Mouse (Mus musculus) midbrain, embryonic 11.5 days (tissue): ENCODE measurements at regions not wholly inside any gene's neighbourhood (a gene's known extent, or its start where the extent isn't known, plus 50 kb on each side); places are given as distances from the start of the nearest gene placed in this dataset.

ENCODE experiments used
- ATAC-seq: fragments of 200-750 bp; cut with Nextera tagmentation; 2 replicates; pipeline ENCODE4 v1.8.0; 2017; ENCODE audit warnings: moderate TSS enrichment, moderate library complexity; ENCODE audit not compliant: low FRiP score
- DNase-seq: peaks from one replicate; pipeline ENCODE4 v3.0.0; 2015; ENCODE audit warnings: low spot score; ENCODE audit errors: missing footprints
- H3K27ac ChIP-seq: fragments of 300-500 bp; sonication (generic); 2 replicates; pipeline ENCODE4 v1.5.1; 2014; ENCODE audit warnings: low read depth, low read length
- H3K27me3 ChIP-seq: fragments of 300-500 bp; sonication (generic); 2 replicates; pipeline ENCODE4 v1.6.1; 2014; ENCODE audit warnings: mild to moderate bottlenecking, low read length, moderate library complexity, mixed read lengths; ENCODE audit not compliant: control insufficient read depth, insufficient read depth
- H3K36me3 ChIP-seq: fragments of 300-500 bp; sonication (generic); 2 replicates; pipeline ENCODE4 v1.6.1; 2014; ENCODE audit warnings: mild to moderate bottlenecking, low read length, moderate library complexity, mixed read lengths; ENCODE audit not compliant: control insufficient read depth, insufficient read depth
- H3K4me1 ChIP-seq: fragments of 300-500 bp; sonication (generic); 2 replicates; pipeline ENCODE4 v1.6.1; 2014; ENCODE audit warnings: low read length; ENCODE audit not compliant: control insufficient read depth, insufficient read depth
- H3K4me2 ChIP-seq: fragments of 300-500 bp; sonication (generic); 2 replicates; pipeline ENCODE4 v1.6.1; 2014; ENCODE audit warnings: mild to moderate bottlenecking, moderate library complexity
- H3K4me3 ChIP-seq: fragments of 300-500 bp; sonication (generic); 2 replicates; pipeline ENCODE4 v1.5.1; 2014; ENCODE audit warnings: low read depth, low read length
- H3K9ac ChIP-seq: fragments of 300-500 bp; sonication (generic); 2 replicates; pipeline ENCODE4 v1.6.1; 2014; ENCODE audit warnings: low read length
- H3K9me3 ChIP-seq: fragments of 300-500 bp; sonication (generic); 2 replicates; pipeline ENCODE4 v1.6.1; 2016; ENCODE audit warnings: low read length; ENCODE audit not compliant: control insufficient read depth
- WGBS: fragments of 180-500 bp; shearing (Covaris S2); extraction: QIAGEN DNeasy Blood & Tissue Kit; methylation state at CpG from one replicate; pipeline ENCODE4 v1.1.7; 2014; 5-methylcytosine and 5-hydroxymethylcytosine counted together

DNA sequence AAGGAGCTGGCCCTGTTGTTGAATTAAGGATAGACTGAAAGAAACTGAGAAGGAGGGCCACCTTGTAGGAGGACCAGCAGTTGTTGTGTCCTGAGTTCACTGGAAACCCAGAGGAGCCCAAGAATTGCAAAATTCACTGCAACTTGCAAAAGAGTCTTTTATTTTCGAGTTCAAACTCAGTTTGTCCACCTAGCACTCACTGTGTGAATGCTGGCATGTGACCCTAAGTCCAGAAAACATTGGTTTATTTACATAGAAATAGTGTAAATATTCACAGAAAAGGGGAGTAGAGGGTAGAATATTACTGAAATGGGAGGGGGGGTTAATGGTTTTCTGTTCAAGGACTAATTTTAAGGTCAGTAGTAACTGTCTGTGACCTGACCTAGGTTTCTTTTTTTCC, 394.7 kb downstream of the 4933405O20Rik start:
- Histone ChIP-seq H3K27me3 (no peaks in the 10 kb centered on the region), H3K4me1 (no peaks in the 10 kb centered on the region), H3K27ac (no peak overlapping the region), H3K36me3 (no peaks in the 10 kb centered on the region), H3K4me2 (no peak overlapping the region), H3K9ac (no peak overlapping the region), H3K9me3 (no peaks in the 10 kb centered on the region), H3K4me3 (no peak overlapping the region)
- WGBS = 65% methylated on average over 1 of the region's 1 CpGs
- ATAC-seq (no peak), DNase-seq (no peak)

- no peaks in the 10 kb centered on the region for H3K36me3 ChIP-seq
- H3K9me3 ChIP-seq = no peaks in the 10 kb centered on the region
- no peak overlapping the region for H3K4me2 ChIP-seq
- ATAC-seq (no peak), DNase-seq (no peak)
- H3K27ac ChIP-seq = no peak overlapping the region
- H3K9ac ChIP-seq = no peak overlapping the region
- H3K27me3 ChIP-seq = no peaks in the 10 kb centered on the region
- H3K4me3 ChIP-seq = no peak overlapping the region
- H3K4me1 ChIP-seq = no peaks in the 10 kb centered on the region
- 65% methylated on average over 3 of the region's 3 CpGs for WGBS
These were observed 443.1 kb downstream of the 4933405O20Rik start for GRCm38 (mm10) chr7:51041899-51042667.

DNA sequence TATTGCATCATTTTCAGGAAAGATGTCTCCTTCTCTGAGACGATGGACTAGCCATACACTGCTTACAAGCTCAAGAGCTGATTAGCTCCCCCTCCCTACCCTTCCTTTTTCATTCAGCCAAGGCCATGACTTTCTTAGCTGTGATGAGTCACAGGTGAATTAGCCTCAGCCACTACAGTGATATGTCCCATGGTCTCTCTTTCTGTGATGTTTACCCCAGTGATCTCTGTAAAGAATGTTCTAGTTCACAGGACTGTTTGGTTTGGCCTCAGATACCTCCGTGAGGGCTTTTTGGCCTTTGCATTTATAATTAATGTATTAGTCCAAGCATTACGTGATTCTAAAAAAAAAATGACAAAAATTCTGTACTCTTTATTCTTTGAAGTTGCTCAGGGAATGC, 452.5 kb downstream of the 4933405O20Rik start:
- no peak for DNase-seq
- Histone ChIP-seq H3K9me3 (no peaks in the 10 kb centered on the region), H3K4me2 (no peak overlapping the region), H3K27ac (no peak overlapping the region), H3K4me1 (no peaks in the 10 kb centered on the region), H3K36me3 (no peaks in the 10 kb centered on the region), H3K9ac (no peak overlapping the region), H3K27me3 (no peaks in the 10 kb centered on the region), H3K4me3 (no peak overlapping the region)
- ATAC-seq = no peak
- 91% methylated on average over 3 of the region's 3 CpGs for WGBS

GRCm38 (mm10) chr7:51068376-51068775, 442.5 kb upstream of the Ano5 start:
- H3K27ac ChIP-seq = no peak overlapping the region
- no peak overlapping the region for H3K4me3 ChIP-seq
- no peaks in the 10 kb centered on the region for H3K27me3 ChIP-seq
- H3K4me1 ChIP-seq = no peaks in the 10 kb centered on the region
- no peaks in the 10 kb centered on the region for H3K9me3 ChIP-seq
- WGBS = 13% methylated on average over 1 of the region's 1 CpGs
- no peak overlapping the region for H3K9ac ChIP-seq
- no peak overlapping the region for H3K4me2 ChIP-seq
- H3K36me3 ChIP-seq = no peaks in the 10 kb centered on the region
- no peak for DNase-seq
- no peak for ATAC-seq

- H3K27ac ChIP-seq = no peak overlapping the region
- ATAC-seq (no peak), DNase-seq (no peak)
- no peaks in the 10 kb centered on the region for H3K36me3 ChIP-seq
- H3K4me1 ChIP-seq = no peaks in the 10 kb centered on the region
- no peak overlapping the region for H3K4me3 ChIP-seq
- no peak overlapping the region for H3K4me2 ChIP-seq
- no peak overlapping the region for H3K9ac ChIP-seq
- H3K9me3 ChIP-seq = no peaks in the 10 kb centered on the region
- no peaks in the 10 kb centered on the region for H3K27me3 ChIP-seq
- WGBS = 83% methylated on average over 3 of the region's 3 CpGs
These were observed 417.1 kb upstream of the Ano5 start for GRCm38 (mm10) chr7:51093774-51094173.

GRCm38 (mm10) chr7:51101166-51101565, 409.7 kb upstream of the Ano5 start:
- ATAC-seq (no peak), DNase-seq (no peak)
- Histone ChIP-seq H3K27me3 (no peaks in the 10 kb centered on the region), H3K4me3 (no peak overlapping the region), H3K36me3 (no peaks in the 10 kb centered on the region), H3K27ac (no peak overlapping the region), H3K4me1 (no peaks in the 10 kb centered on the region), H3K4me2 (no peak overlapping the region), H3K9me3 (no peaks in the 10 kb centered on the region), H3K9ac (no peak overlapping the region)
- 78% methylated on average over 2 of the region's 2 CpGs for WGBS

GRCm38 (mm10) chr7:51140796-51141195, 370.0 kb upstream of the Ano5 start:
- no peaks in the 10 kb centered on the region for H3K27me3 ChIP-seq
- no peaks in the 10 kb centered on the region for H3K4me1 ChIP-seq
- no peak overlapping the region for H3K9ac ChIP-seq
- WGBS = 88% methylated on average over 4 of the region's 4 CpGs
- DNase-seq = no peak
- no peak overlapping the region for H3K27ac ChIP-seq
- no peaks in the 10 kb centered on the region for H3K9me3 ChIP-seq
- H3K4me3 ChIP-seq = no peak overlapping the region
- ATAC-seq = no peak
- no peaks in the 10 kb centered on the region for H3K36me3 ChIP-seq
- H3K4me2 ChIP-seq = no peak overlapping the region

DNA sequence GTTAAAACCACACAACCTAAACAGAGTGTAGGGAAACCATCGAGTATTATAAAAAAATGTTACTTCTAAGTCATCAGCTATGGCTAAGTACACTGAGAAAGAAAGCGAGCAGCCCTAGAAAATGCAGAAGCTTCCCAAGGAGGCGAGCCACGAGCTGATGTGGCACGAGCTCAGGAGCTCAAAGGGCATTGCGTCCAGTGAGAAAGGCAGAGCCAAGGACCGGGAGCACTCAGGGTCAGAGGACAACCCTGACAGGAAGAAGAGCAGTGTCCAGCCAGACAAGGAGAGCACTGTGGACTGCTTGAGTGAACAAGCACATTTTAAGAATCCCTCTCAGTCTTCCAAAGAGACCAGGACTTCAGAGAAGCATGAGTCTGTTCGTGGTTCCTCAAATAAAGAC, 335.6 kb upstream of the Ano5 start:
- no peak for DNase-seq
- Histone ChIP-seq H3K36me3 (no peaks in the 10 kb centered on the region), H3K4me1 (no peaks in the 10 kb centered on the region), H3K9me3 (no peaks in the 10 kb centered on the region), H3K27ac (no peak overlapping the region), H3K9ac (no peak overlapping the region), H3K4me3 (no peak overlapping the region), H3K4me2 (no peak overlapping the region), H3K27me3 (no peaks in the 10 kb centered on the region)
- no peak for ATAC-seq
- WGBS = 49% methylated on average over 8 of the region's 8 CpGs

- H3K36me3 ChIP-seq = no peaks in the 10 kb centered on the region
- H3K9ac ChIP-seq = no peak overlapping the region
- no peak overlapping the region for H3K27ac ChIP-seq
- H3K4me3 ChIP-seq = no peak overlapping the region
- no peak overlapping the region for H3K4me2 ChIP-seq
- 90% methylated on average over 6 of the region's 6 CpGs for WGBS
- H3K27me3 ChIP-seq = no peaks in the 10 kb centered on the region
- H3K4me1 ChIP-seq = no peaks in the 10 kb centered on the region
- ATAC-seq (no peak), DNase-seq (peak; percentile 54)
- H3K9me3 ChIP-seq = no peaks in the 10 kb centered on the region
These were observed 295.2 kb upstream of the Ano5 start for GRCm38 (mm10) chr7:51215487-51216232.
